Mouse (Mus musculus) small intestine, adult 10 weeks (tissue): ENCODE measurements around the gene Nkain1. TPM values are rescaled to one million over a fixed set of nuclear protein-coding genes. Genes with fewer than 3 reads are reported as not detected.

ENCODE experiments used
- polyA plus RNA-seq: library from polyadenylated mRNA; stranded (reverse); fragments of 350-450 nt; fragmentation: Illumina TruSeq; extraction: RNeasy Lipid Tissue Mini Kit (QIAGEN cat#74804); gene quantifications from one replicate; pipeline ENCODE4 v1.2.3, GENCODE M21; 2014; ENCODE audit warnings: low replicate concordance

Gene Nkain1
- not detected for polyA plus RNA-seq

GRCm38 (mm10) chr4:130574048-130574413 lies at the start of gene Nkain1:
Gene Nkain1, minus strand, starts transcription at chr4:130574173.

Other genes starting within 250 kb of the Nkain1 start
- 20.3 TPM for gene Zcchc17, start 214.2 kb downstream of the Nkain1 start, polyA plus RNA-seq
- 9.6 TPM for gene Snrnp40, start 214.0 kb downstream of the Nkain1 start, polyA plus RNA-seq
- 74.4 TPM for gene Pum1, start 89.1 kb upstream of the Nkain1 start, polyA plus RNA-seq
- gene Sdc3, start 218.4 kb upstream of the Nkain1 start, polyA plus RNA-seq: 0.45 TPM